18 mouse cellular contexts compared by ENCODE assay signal in the genomic region with DNA sequence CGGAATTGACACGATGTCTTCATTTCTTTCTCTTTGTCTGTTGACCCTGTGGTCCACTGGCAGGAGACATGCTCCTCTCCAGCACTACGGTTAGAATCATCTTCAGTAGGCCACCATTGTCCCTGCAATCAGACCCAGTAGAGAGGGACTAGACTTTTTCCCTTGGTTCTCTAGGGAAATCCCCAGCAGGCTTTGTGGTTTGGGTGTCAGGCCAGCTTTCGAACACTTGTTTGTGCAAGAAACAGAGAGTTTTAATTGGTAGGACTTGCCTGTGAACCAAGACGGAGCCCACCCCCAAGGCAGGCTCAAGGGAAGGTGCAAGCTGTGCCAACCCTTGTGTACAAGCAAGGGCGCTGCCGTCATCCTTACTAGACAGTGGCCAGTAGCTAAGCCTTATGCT.
"Had no signal": no experiment of that assay in that cellular context is flagged by ENCODE, and none has a peak within 500 bp of the region (broad histone marks: within the 10 kb centered on the region; RNA-seq: fewer than 3 reads in every experiment).

No protein-coding gene starts in this region.

- H3K27me3 ChIP-seq: megakaryocyte, embryonic 14.5 days; midbrain, embryonic 13.5 days had no signal

- ATAC-seq: liver, postnatal 0 days; lung, postnatal 0 days; midbrain, embryonic 13.5 days; midbrain, embryonic 16.5 days had no signal

- H3K4me2 ChIP-seq: lung, embryonic 14.5 days; midbrain, embryonic 13.5 days had no signal

- H3K9ac ChIP-seq: liver, embryonic 14.5 days; liver, postnatal 0 days; lung, embryonic 14.5 days; midbrain, embryonic 13.5 days had no signal

- H3K36me3 ChIP-seq: midbrain, embryonic 10.5 days; midbrain, embryonic 13.5 days had no signal

- H3K9me3 ChIP-seq: megakaryocyte, embryonic 14.5 days; midbrain, embryonic 10.5 days; midbrain, embryonic 13.5 days had no signal

- DNase-seq: kidney, adult 2 months; kidney, postnatal 25 days; layer of hippocampus, adult 9-11 months; liver, postnatal 0 days; lung, embryonic 14.5 days; thymus, adult 18-20 months; thymus, postnatal 36 days had no signal

- H3K4me1 ChIP-seq: megakaryocyte, embryonic 14.5 days had no signal

- H3K4me3 ChIP-seq: layer of hippocampus, adult 2 months; left cerebral cortex, adult 2 months; megakaryocyte, embryonic 14.5 days; midbrain, embryonic 10.5 days; midbrain, embryonic 13.5 days; myocyte had no signal

- H3K27ac ChIP-seq: kidney, postnatal 0 days; layer of hippocampus, adult 2 months; left cerebral cortex, adult 2 months; liver, embryonic 14.5 days; macrophage; midbrain, embryonic 10.5 days; midbrain, embryonic 13.5 days had no signal
